Mouse (Mus musculus): ENCODE measurements at regions not wholly inside any gene's neighbourhood (a gene's known extent, or its start where the extent isn't known, plus 50 kb on each side); places are given as distances from the start of the nearest gene placed in this dataset.
A peak's percentile ranks its signal among the peaks of the same experiment; 100 is the strongest.

DNA sequence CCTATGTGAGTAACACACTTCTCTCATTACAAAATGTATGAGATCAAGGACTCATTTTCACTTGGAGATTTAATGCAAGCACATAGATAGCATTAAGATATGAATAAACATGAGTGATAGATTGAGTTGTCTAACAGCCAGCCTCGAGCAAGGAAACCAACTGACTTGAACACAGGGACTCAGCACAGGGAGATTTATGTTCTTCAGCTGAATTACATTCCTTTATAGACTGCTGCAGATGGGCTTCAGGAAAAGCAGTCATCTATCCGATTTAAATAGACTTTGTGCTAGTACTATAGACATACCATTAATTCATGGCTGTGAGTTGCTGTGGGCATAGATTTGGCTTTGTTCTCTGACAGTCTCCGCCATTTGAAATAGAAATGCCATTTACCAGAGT lies 661.9 kb downstream of the Cenpc1 start:
- no peaks in the 10 kb centered on the region for H3K9me3 ChIP-seq (ENCODE audit: control insufficient read depth, low read length)
- no peak overlapping the region for H3K4me2 ChIP-seq (ENCODE audit: low read length)
- no peak for ATAC-seq
- WGBS = 72% methylated on average over 3 of the region's 3 CpGs
- H3K4me1 ChIP-seq (replicated peaks; ENCODE audit: control insufficient read depth, insufficient read depth, low read length) = no peaks in the 10 kb centered on the region
- no peak overlapping the region for H3K4me3 ChIP-seq (replicated peaks; ENCODE audit: low read length)
- no peaks in the 10 kb centered on the region for H3K36me3 ChIP-seq (ENCODE audit: control insufficient read depth, insufficient read depth)
- H3K27ac ChIP-seq (ENCODE audit: low read length) = no peak overlapping the region
- no peaks in the 10 kb centered on the region for H3K27me3 ChIP-seq (replicated peaks; ENCODE audit: control insufficient read depth, insufficient read depth, low read length)
- H3K9ac ChIP-seq (replicated peaks; ENCODE audit: low read depth, low read length) = no peak overlapping the region

DNA sequence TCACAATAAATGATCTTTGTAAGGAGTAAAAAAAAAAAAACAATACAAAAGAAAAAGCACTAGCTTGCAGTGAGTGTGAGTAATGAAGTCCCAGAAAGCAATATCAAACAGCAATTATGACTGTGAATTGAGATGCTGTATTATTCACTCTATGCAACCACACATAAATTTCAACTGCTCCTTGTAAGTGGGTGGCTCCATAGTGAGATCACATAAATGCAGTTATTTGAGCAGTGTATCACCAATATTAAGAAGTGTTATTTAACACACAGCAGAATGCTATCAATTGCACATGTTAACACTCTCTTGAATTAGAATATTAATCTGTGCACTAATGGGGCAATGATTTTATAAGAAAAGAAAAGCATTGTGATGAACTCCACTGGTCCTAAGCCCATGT lies 705.0 kb downstream of the Cenpc1 start:
- no peak overlapping the region for H3K9ac ChIP-seq (replicated peaks; ENCODE audit: low read depth, low read length)
- no peak overlapping the region for H3K4me3 ChIP-seq (replicated peaks; ENCODE audit: low read length)
- no peaks in the 10 kb centered on the region for H3K36me3 ChIP-seq (ENCODE audit: control insufficient read depth, insufficient read depth)
- ATAC-seq = no peak
- H3K27ac ChIP-seq (ENCODE audit: low read length) = no peak overlapping the region
- H3K27me3 ChIP-seq (replicated peaks; ENCODE audit: control insufficient read depth, insufficient read depth, low read length) = no peaks in the 10 kb centered on the region
- H3K4me2 ChIP-seq (ENCODE audit: low read length) = no peak overlapping the region
- no peaks in the 10 kb centered on the region for H3K4me1 ChIP-seq (replicated peaks; ENCODE audit: control insufficient read depth, insufficient read depth, low read length)
- no peaks in the 10 kb centered on the region for H3K9me3 ChIP-seq (ENCODE audit: control insufficient read depth, low read length)

GRCm38 (mm10) chr5:85346762-85347161 lies 718.6 kb downstream of the Cenpc1 start:
- WGBS = 28% methylated on average over 3 of the region's 3 CpGs
- Histone ChIP-seq H3K9me3 (ENCODE audit: control insufficient read depth, low read length) (no peaks in the 10 kb centered on the region), H3K4me2 (ENCODE audit: low read length) (no peak overlapping the region), H3K4me3 (replicated peaks; ENCODE audit: low read length) (no peak overlapping the region), H3K4me1 (replicated peaks; ENCODE audit: control insufficient read depth, insufficient read depth, low read length) (peaks cover 10% of the 10 kb centered on the region; the same call in 1 of the 2 replicates), H3K36me3 (ENCODE audit: control insufficient read depth, insufficient read depth) (no peaks in the 10 kb centered on the region), H3K27ac (ENCODE audit: low read length) (peak overlapping the region; percentile 51), H3K9ac (replicated peaks; ENCODE audit: low read depth, low read length) (no peak overlapping the region), H3K27me3 (replicated peaks; ENCODE audit: control insufficient read depth, insufficient read depth, low read length) (no peaks in the 10 kb centered on the region)
- peak; percentile 94 for ATAC-seq

DNA sequence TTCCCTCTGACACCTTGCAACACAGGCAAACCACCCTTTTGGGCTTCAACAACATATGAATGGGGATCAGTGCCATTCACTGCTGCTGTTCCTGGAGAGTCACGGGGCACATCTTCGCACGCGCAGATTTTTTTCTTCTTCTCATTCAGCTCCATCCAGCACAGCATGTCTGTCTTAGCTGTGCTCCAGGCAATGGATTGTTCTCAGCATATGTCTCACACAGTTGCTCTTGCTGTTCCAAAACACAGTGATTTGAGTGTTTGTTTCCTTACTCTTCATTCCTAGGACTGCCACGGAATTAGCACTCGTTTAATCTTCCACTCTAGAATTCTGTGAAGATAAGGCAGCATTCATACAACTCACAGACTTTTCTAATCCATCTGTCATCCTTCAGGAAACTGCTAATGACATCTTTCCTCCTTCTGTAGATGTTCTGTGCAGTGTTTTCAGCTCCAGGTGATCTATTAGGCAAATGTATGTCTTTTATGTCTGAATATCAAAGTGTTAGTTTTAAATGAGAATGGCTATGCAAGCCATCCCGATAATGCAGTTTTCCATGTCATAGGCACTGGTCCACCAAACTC lies 719.2 kb downstream of the Cenpc1 start:
- Histone ChIP-seq H3K4me1 (replicated peaks; ENCODE audit: control insufficient read depth, insufficient read depth, low read length) (peaks cover 10% of the 10 kb centered on the region; the same call in 1 of the 2 replicates), H3K4me2 (ENCODE audit: low read length) (no peak overlapping the region), H3K36me3 (ENCODE audit: control insufficient read depth, insufficient read depth) (no peaks in the 10 kb centered on the region), H3K9me3 (ENCODE audit: control insufficient read depth, low read length) (no peaks in the 10 kb centered on the region), H3K4me3 (replicated peaks; ENCODE audit: low read length) (no peak overlapping the region), H3K9ac (replicated peaks; ENCODE audit: low read depth, low read length) (no peak overlapping the region), H3K27me3 (replicated peaks; ENCODE audit: control insufficient read depth, insufficient read depth, low read length) (no peaks in the 10 kb centered on the region), H3K27ac (ENCODE audit: low read length) (peak overlapping the region; percentile 51)
- WGBS = 31% methylated on average over 7 of the region's 7 CpGs
- peak; percentile 87 for ATAC-seq

- no peak overlapping the region for H3K9ac ChIP-seq (replicated peaks; ENCODE audit: low read depth, low read length)
- no peak for ATAC-seq
- no peak overlapping the region for H3K4me2 ChIP-seq (ENCODE audit: low read length)
- no peak overlapping the region for H3K4me3 ChIP-seq (replicated peaks; ENCODE audit: low read length)
- no peaks in the 10 kb centered on the region for H3K27me3 ChIP-seq (replicated peaks; ENCODE audit: control insufficient read depth, insufficient read depth, low read length)
- no peak overlapping the region for H3K27ac ChIP-seq (ENCODE audit: low read length)
- 51% methylated on average over 4 of the region's 4 CpGs for WGBS
- no peaks in the 10 kb centered on the region for H3K9me3 ChIP-seq (ENCODE audit: control insufficient read depth, low read length)
- H3K4me1 ChIP-seq (replicated peaks; ENCODE audit: control insufficient read depth, insufficient read depth, low read length) = peaks cover 13% of the 10 kb centered on the region
- no peaks in the 10 kb centered on the region for H3K36me3 ChIP-seq (ENCODE audit: control insufficient read depth, insufficient read depth)
Measured at GRCm38 (mm10) chr5:85341383-85341782, 724.0 kb downstream of the Cenpc1 start.

- H3K4me1 ChIP-seq (replicated peaks; ENCODE audit: control insufficient read depth, insufficient read depth, low read length) = peaks cover 7% of the 10 kb centered on the region
- H3K9ac ChIP-seq (replicated peaks; ENCODE audit: low read depth, low read length) = no peak overlapping the region
- 30% methylated on average over 8 of the region's 8 CpGs for whole genome bisulfite sequencing
- no peak overlapping the region for H3K27ac ChIP-seq (ENCODE audit: low read length)
- H3K4me3 ChIP-seq (replicated peaks; ENCODE audit: low read length) = no peak overlapping the region
- no peaks in the 10 kb centered on the region for H3K9me3 ChIP-seq (ENCODE audit: control insufficient read depth, low read length)
- no peaks in the 10 kb centered on the region for H3K36me3 ChIP-seq (ENCODE audit: control insufficient read depth, insufficient read depth)
- H3K4me2 ChIP-seq (ENCODE audit: low read length) = no peak overlapping the region
- no peaks in the 10 kb centered on the region for H3K27me3 ChIP-seq (replicated peaks; ENCODE audit: control insufficient read depth, insufficient read depth, low read length)
- ATAC-seq = peak; percentile 92
Measured at GRCm38 (mm10) chr5:85337643-85338458, 727.5 kb downstream of the Cenpc1 start.

GRCm38 (mm10) chr5:85336944-85337343 lies 728.4 kb downstream of the Cenpc1 start:
- WGBS = 89% methylated on average over 1 of the region's 1 CpGs
- H3K9me3 ChIP-seq (ENCODE audit: control insufficient read depth, low read length) = no peaks in the 10 kb centered on the region
- H3K4me1 ChIP-seq (replicated peaks; ENCODE audit: control insufficient read depth, insufficient read depth, low read length) = peaks cover 7% of the 10 kb centered on the region
- H3K9ac ChIP-seq (replicated peaks; ENCODE audit: low read depth, low read length) = no peak overlapping the region
- ATAC-seq = no peak
- no peak overlapping the region for H3K4me3 ChIP-seq (replicated peaks; ENCODE audit: low read length)
- no peak overlapping the region for H3K27ac ChIP-seq (ENCODE audit: low read length)
- no peaks in the 10 kb centered on the region for H3K27me3 ChIP-seq (replicated peaks; ENCODE audit: control insufficient read depth, insufficient read depth, low read length)
- H3K36me3 ChIP-seq (ENCODE audit: control insufficient read depth, insufficient read depth) = no peaks in the 10 kb centered on the region
- no peak overlapping the region for H3K4me2 ChIP-seq (ENCODE audit: low read length)
